Mouse (Mus musculus) inflammation-experienced regulatory T-cells, adult 16 weeks (primary cell): ENCODE measurements around the gene Brip1. TPM values are rescaled to one million over a fixed set of nuclear protein-coding genes. Genes with fewer than 3 reads are reported as not detected.

Experiments
- polyA plus RNA-seq: library from polyadenylated mRNA; unstranded; fragments of 100-300 nt; shearing (Covaris generic); gene quantifications from one replicate; pipeline ENCODE4 v1.2.1, GENCODE M21; 2017

The Brip1 gene
- polyA plus RNA-seq: 2.6 TPM

DNA sequence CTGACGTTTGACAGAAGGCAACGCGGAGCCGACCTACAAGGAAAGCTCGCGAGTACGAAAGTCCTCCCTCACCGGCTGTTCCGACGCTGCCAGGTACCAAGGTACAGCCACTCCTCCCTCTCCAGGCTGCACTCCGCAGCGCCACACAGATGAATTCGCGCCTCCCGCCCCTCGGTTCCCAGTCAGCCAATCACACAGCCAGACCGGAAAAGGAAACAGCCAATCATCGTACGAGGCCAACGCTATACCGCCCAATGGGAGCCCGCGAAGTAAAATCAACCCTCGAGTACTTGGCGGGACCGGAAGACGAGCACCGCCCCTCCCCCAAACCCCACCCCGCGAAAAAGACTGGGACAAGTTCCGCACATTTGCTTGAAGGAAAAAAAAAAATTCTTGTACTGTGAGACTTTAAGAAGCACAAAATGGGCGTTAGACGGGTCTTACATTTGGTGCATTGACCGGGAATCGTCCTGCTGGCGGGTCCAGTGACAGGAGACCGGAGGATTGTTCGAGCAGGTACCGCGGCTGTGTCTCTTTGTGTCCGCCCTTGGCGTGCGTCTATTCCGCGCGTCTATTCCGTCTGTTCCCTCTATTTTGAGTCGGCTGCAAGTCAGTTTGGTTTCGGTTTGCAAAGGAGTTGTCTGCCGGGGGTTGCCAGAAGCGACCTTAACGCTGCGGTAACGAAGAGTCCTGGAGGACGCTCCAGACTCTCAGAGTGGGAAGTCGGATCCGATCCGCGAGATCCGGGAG is at the start of gene Brip1:
Gene Brip1, minus strand, starts transcription at position 157 of the 750 bp plus-strand sequence.

Other genes starting within 250 kb of the Brip1 start
- 22.0 TPM for gene Ints2, start 56.4 kb upstream of the Brip1 start, polyA plus RNA-seq
- 7.6 TPM for gene Med13, start 156.4 kb upstream of the Brip1 start, polyA plus RNA-seq